13 mouse cellular contexts compared by ENCODE assay signal in the genomic region with DNA sequence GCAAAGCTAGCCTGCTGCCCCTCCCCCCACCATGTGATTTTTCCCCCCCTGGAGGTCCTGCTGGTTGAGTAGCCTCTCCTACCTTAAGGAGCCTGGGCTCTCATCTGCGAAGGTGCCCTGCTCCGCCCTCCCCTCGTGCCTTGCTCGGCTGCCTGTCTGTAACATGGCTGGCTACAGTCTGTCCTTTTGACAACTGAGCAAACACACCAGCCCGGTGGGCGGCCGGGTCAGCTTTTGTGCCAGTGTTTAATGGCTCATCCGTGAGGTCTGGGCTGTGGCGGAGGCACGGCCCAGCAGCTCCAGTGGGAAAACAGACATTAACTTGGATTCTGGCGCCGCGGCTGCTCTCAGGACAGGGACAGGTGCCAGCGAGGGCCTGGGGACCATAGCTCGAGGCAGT. TPM values are rescaled to one million over a fixed set of nuclear protein-coding genes. Genes with fewer than 3 reads are reported as not detected.
A peak's percentile ranks its signal among the peaks of the same experiment; 100 is the strongest.
DNase-seq lines count a peak whose midpoint lies in the region; ATAC-seq and TF ChIP-seq lines count a peak whose summit lies in the region.
"Had no signal": no experiment of that assay in that cellular context is flagged by ENCODE, and none has a peak within 500 bp of the region (broad histone marks: within the 10 kb centered on the region; RNA-seq: fewer than 3 reads in every experiment).

No protein-coding gene starts in this region.

- TF ChIP-seq CTCF in lung, postnatal 0 days (IDR thresholded peaks at IDR 0.05) = no peak

- no peaks in the 10 kb centered on the region for H3K27me3 ChIP-seq in lung, postnatal 0 days (replicated peaks; ENCODE audit: insufficient read depth, low read length)
- H3K27me3 ChIP-seq in hindbrain, embryonic 13.5 days = no peaks in the 10 kb centered on the region
- no peaks in the 10 kb centered on the region for H3K27me3 ChIP-seq in stomach, embryonic 16.5 days (ENCODE audit: control insufficient read depth, insufficient read depth, low read length)
- H3K27me3 ChIP-seq: CH12.LX had no signal

- no peak overlapping the region for H3K27ac ChIP-seq in lung, postnatal 0 days (ENCODE audit: low read length)
- H3K27ac ChIP-seq in hindbrain, embryonic 13.5 days = peak overlapping the region; percentile 55
- H3K27ac ChIP-seq in stomach, embryonic 16.5 days (ENCODE audit: low read length) = no peak overlapping the region

- no peak for TF ChIP-seq EP300 in lung, postnatal 0 days (IDR thresholded peaks at IDR 0.05)

- H3K4me1 ChIP-seq in lung, postnatal 0 days (ENCODE audit: insufficient read depth, low read depth, low read length) = no peaks in the 10 kb centered on the region
- H3K4me1 ChIP-seq in hindbrain, embryonic 13.5 days (replicated peaks) = peaks cover 13% of the 10 kb centered on the region
- peaks cover 5% of the 10 kb centered on the region for H3K4me1 ChIP-seq in stomach, embryonic 16.5 days (ENCODE audit: control insufficient read depth, insufficient read depth, low read length)

- no peak overlapping the region for H3K4me3 ChIP-seq in lung, postnatal 0 days (ENCODE audit: low read depth, low read length)
- H3K4me3 ChIP-seq in hindbrain, embryonic 13.5 days = no peak overlapping the region
- H3K4me3 ChIP-seq in stomach, embryonic 16.5 days (replicated peaks; ENCODE audit: low read length) = no peak overlapping the region
- H3K4me3 ChIP-seq: erythroblast, embryonic 14.5 days had no signal

- DNase-seq in lung, postnatal 0 days (ENCODE audit: low spot score) = no peak
- DNase-seq in lung, postnatal 25 days (ENCODE audit: low spot score) = no peak
- DNase-seq in kidney, postnatal 25 days = peak; percentile 42 to 79
- DNase-seq in heart, adult 9 months (ENCODE audit: low spot score in 2 of 2) = no peak
- no peak for DNase-seq in gastrocnemius, postnatal 36 days
- DNase-seq: cerebellum, adult 11 months; heart, adult 18-20 months; right cerebral cortex, postnatal 25 days; thymus, adult 2 months had no signal

- H3K4me2 ChIP-seq in lung, postnatal 0 days (replicated peaks; ENCODE audit: low read depth, low read length) = no peak overlapping the region
- no peak overlapping the region for H3K4me2 ChIP-seq in hindbrain, embryonic 13.5 days
- no peak overlapping the region for H3K4me2 ChIP-seq in stomach, embryonic 16.5 days (ENCODE audit: low read depth, low read length)

- no peaks in the 10 kb centered on the region for H3K9me3 ChIP-seq in lung, postnatal 0 days (ENCODE audit: low read length)
- no peaks in the 10 kb centered on the region for H3K9me3 ChIP-seq in hindbrain, embryonic 13.5 days
- no peaks in the 10 kb centered on the region for H3K9me3 ChIP-seq in stomach, embryonic 16.5 days (replicated peaks; ENCODE audit: control insufficient read depth, low read length)

- H3K9ac ChIP-seq in lung, postnatal 0 days (replicated peaks; ENCODE audit: low read depth) = no peak overlapping the region
- peak overlapping the region; percentile 46; the same call in 1 of the 2 replicates for H3K9ac ChIP-seq in hindbrain, embryonic 13.5 days
- H3K9ac ChIP-seq in stomach, embryonic 16.5 days (ENCODE audit: low read length) = no peak overlapping the region

- 41% methylated on average over 15 of the region's 15 CpGs for WGBS in lung, postnatal 0 days
- 17% methylated on average over 13 of the region's 15 CpGs for WGBS in hindbrain, embryonic 13.5 days
- WGBS in stomach, embryonic 16.5 days = 37% methylated on average over 15 of the region's 15 CpGs

- 0 out of 2 replicates have a peak, but pooled peaks have one; percentile 27 for ATAC-seq in lung, postnatal 0 days
- ATAC-seq in hindbrain, embryonic 13.5 days (ENCODE audit: low FRiP score) = 0 out of 2 replicates have a peak, but pooled peaks have one; percentile 49
- peak; percentile 27; the same call in 1 of the 2 replicates for ATAC-seq in stomach, embryonic 16.5 days (ENCODE audit: insufficient read depth, low FRiP score)

- intact Hi-C loops in gastrocnemius, postnatal 36 days (cut with DNase I) = no loop called here

- H3K36me3 ChIP-seq in lung, postnatal 0 days (ENCODE audit: insufficient read depth, low read length) = no peaks in the 10 kb centered on the region
- no peaks in the 10 kb centered on the region for H3K36me3 ChIP-seq in hindbrain, embryonic 13.5 days
- no peaks in the 10 kb centered on the region for H3K36me3 ChIP-seq in stomach, embryonic 16.5 days (ENCODE audit: control insufficient read depth, insufficient read depth, low read length)

RNA-seq across cellular contexts. Expression of gene Pdgfa, which starts 30.4 kb away (rescaled TPM):
- polyA plus RNA-seq in lung, postnatal 0 days (2015; fragmentation: Nextera tagmentation; extraction: Ambion mirVana) = 108 and 114 TPM in 2 replicates
- polyA plus RNA-seq in hindbrain, embryonic 13.5 days (2015; fragmentation: Nextera tagmentation; extraction: Ambion mirVana) = 13.7 and 14.5 TPM in 2 replicates
- polyA plus RNA-seq in stomach, embryonic 16.5 days (2015; fragmentation: Nextera tagmentation; extraction: Ambion mirVana) = 48.5 and 52.3 TPM in 2 replicates
- total RNA-seq in gastrocnemius, postnatal 36 days (2021) = 10 to 100 TPM; 21.9 to 22.1 TPM

Comparison
In these comparisons a context has a peak if more than half of its experiments do, and no peak if none do; other contexts are left out.
1. DNase-seq: peak in kidney, postnatal 25 days (2 of 2); none in lung, postnatal 0 days (single experiment), lung, postnatal 25 days (single experiment), heart, adult 9 months (0 of 2) and gastrocnemius, postnatal 36 days (0 of 2).
2. Peak in every context shown above with its lines, with median percentiles within 50 percentile points of each other: ATAC-seq.